In genomic region chr10:88301802-88302470, GRCm38 (mm10) we compare ENCODE assay signal across 16 mouse cellular contexts.
DNase-seq lines count a peak whose midpoint lies in the region; ATAC-seq and TF ChIP-seq lines count a peak whose summit lies in the region.
"Had no signal": no experiment of that assay in that cellular context is flagged by ENCODE, and none has a peak within 500 bp of the region (broad histone marks: within the 10 kb centered on the region; RNA-seq: fewer than 3 reads in every experiment).

No protein-coding gene starts in this region.

- no peaks in the 10 kb centered on the region for H3K27me3 ChIP-seq in lung, embryonic 14.5 days (ENCODE audit: insufficient read depth, low read length)
- H3K27me3 ChIP-seq in embryonic facial prominence, embryonic 12.5 days = no peaks in the 10 kb centered on the region
- no peaks in the 10 kb centered on the region for H3K27me3 ChIP-seq in limb, embryonic 10.5 days (ENCODE audit: low read depth, poor library complexity, severe bottlenecking)
- no peaks in the 10 kb centered on the region for H3K27me3 ChIP-seq in stomach, postnatal 0 days (ENCODE audit: control insufficient read depth, insufficient read depth, low read length)
- H3K27me3 ChIP-seq: hindbrain, embryonic 13.5 days; limb, embryonic 12.5 days had no signal

- peaks cover 10% of the 10 kb centered on the region; the same call in 1 of the 2 replicates for H3K4me1 ChIP-seq in lung, embryonic 14.5 days (ENCODE audit: insufficient read depth)
- H3K4me1 ChIP-seq in embryonic facial prominence, embryonic 12.5 days = peaks cover 7% of the 10 kb centered on the region; the same call in 1 of the 2 replicates
- peaks cover 19% of the 10 kb centered on the region for H3K4me1 ChIP-seq in limb, embryonic 10.5 days
- 0 out of 2 replicates have a peak, but pooled peaks cover 4% of the 10 kb centered on the region for H3K4me1 ChIP-seq in stomach, postnatal 0 days (replicated peaks; ENCODE audit: control insufficient read depth, insufficient read depth)
- H3K4me1 ChIP-seq: hindbrain, embryonic 13.5 days; limb, embryonic 12.5 days had no signal

- WGBS in lung, embryonic 14.5 days = 54% methylated on average over 6 of the region's 6 CpGs
- WGBS in embryonic facial prominence, embryonic 12.5 days = 59% methylated on average over 6 of the region's 6 CpGs
- WGBS in limb, embryonic 10.5 days = 90% methylated on average over 6 of the region's 6 CpGs
- 42% methylated on average over 6 of the region's 6 CpGs for WGBS in stomach, postnatal 0 days

- H3K4me3 ChIP-seq in lung, embryonic 14.5 days (ENCODE audit: low read depth, low read length) = no peak overlapping the region
- no peak overlapping the region for H3K4me3 ChIP-seq in embryonic facial prominence, embryonic 12.5 days
- H3K4me3 ChIP-seq in limb, embryonic 10.5 days = no peak overlapping the region
- no peak overlapping the region for H3K4me3 ChIP-seq in stomach, postnatal 0 days (ENCODE audit: low read depth, low read length)
- H3K4me3 ChIP-seq: hindbrain, embryonic 13.5 days; limb, embryonic 12.5 days had no signal

- peak; percentile 58 for DNase-seq in lung, embryonic 14.5 days
- DNase-seq in lung, postnatal 10 days = no peak
- no peak for DNase-seq in limb, embryonic 10.5 days (ENCODE audit: low spot score)
- DNase-seq in stomach, postnatal 0 days (ENCODE audit: low spot score) = no peak
- DNase-seq in heart, postnatal 4 days = no peak
- DNase-seq: adrenal gland, postnatal 10 days; cerebellum, adult 2 months; gastrocnemius, postnatal 36 days; heart, postnatal 10 days; kidney, adult 18-20 months; kidney, postnatal 10 days; thymus, postnatal 36 days had no signal

- H3K9me3 ChIP-seq in lung, embryonic 14.5 days (ENCODE audit: low read depth, low read length) = peaks cover 4% of the 10 kb centered on the region; the same call in 1 of the 2 replicates
- H3K9me3 ChIP-seq in embryonic facial prominence, embryonic 12.5 days = 0 out of 2 replicates have a peak, but pooled peaks cover 2% of the 10 kb centered on the region
- H3K9me3 ChIP-seq in limb, embryonic 10.5 days (replicated peaks) = no peaks in the 10 kb centered on the region
- no peaks in the 10 kb centered on the region for H3K9me3 ChIP-seq in stomach, postnatal 0 days (ENCODE audit: control insufficient read depth, low read length)
- H3K9me3 ChIP-seq: hindbrain, embryonic 13.5 days had no signal

- peak overlapping the region; percentile 69 for H3K27ac ChIP-seq in lung, embryonic 14.5 days (ENCODE audit: low read depth)
- H3K27ac ChIP-seq in embryonic facial prominence, embryonic 12.5 days = peak overlapping the region; percentile 65
- H3K27ac ChIP-seq in limb, embryonic 10.5 days = peak overlapping the region; percentile 61; the same call in 1 of the 2 replicates
- H3K27ac ChIP-seq in stomach, postnatal 0 days (replicated peaks) = peak overlapping the region; percentile 74
- H3K27ac ChIP-seq: hindbrain, embryonic 13.5 days; limb, embryonic 12.5 days had no signal

- no peak for TF ChIP-seq CTCF in lung, embryonic 14.5 days (IDR thresholded peaks at IDR 0.05; ENCODE audit: low read depth)
- no peak for TF ChIP-seq CTCF in stomach, postnatal 0 days (IDR thresholded peaks at IDR 0.05; ENCODE audit: low read depth)

- no peaks in the 10 kb centered on the region for H3K36me3 ChIP-seq in lung, embryonic 14.5 days (ENCODE audit: insufficient read depth)
- H3K36me3 ChIP-seq in embryonic facial prominence, embryonic 12.5 days = no peaks in the 10 kb centered on the region
- no peaks in the 10 kb centered on the region for H3K36me3 ChIP-seq in limb, embryonic 10.5 days
- no peaks in the 10 kb centered on the region for H3K36me3 ChIP-seq in stomach, postnatal 0 days (ENCODE audit: control insufficient read depth, insufficient read depth, low read length)
- H3K36me3 ChIP-seq: hindbrain, embryonic 13.5 days; limb, embryonic 12.5 days had no signal

- H3K4me2 ChIP-seq in lung, embryonic 14.5 days = no peak overlapping the region
- no peak overlapping the region for H3K4me2 ChIP-seq in embryonic facial prominence, embryonic 12.5 days (replicated peaks)
- H3K4me2 ChIP-seq in stomach, postnatal 0 days (replicated peaks; ENCODE audit: low read depth) = no peak overlapping the region
- H3K4me2 ChIP-seq: hindbrain, embryonic 13.5 days; limb, embryonic 12.5 days had no signal

- TF ChIP-seq EP300 in stomach, postnatal 0 days (optimal IDR thresholded peaks at IDR 0.05) = no peak

- no peak overlapping the region for H3K9ac ChIP-seq in lung, embryonic 14.5 days
- no peak overlapping the region for H3K9ac ChIP-seq in embryonic facial prominence, embryonic 12.5 days
- H3K9ac ChIP-seq in stomach, postnatal 0 days (ENCODE audit: low read length) = no peak overlapping the region
- H3K9ac ChIP-seq: hindbrain, embryonic 13.5 days; limb, embryonic 12.5 days had no signal

- ATAC-seq in lung, embryonic 14.5 days (ENCODE audit: insufficient read depth) = no peak
- no peak for ATAC-seq in embryonic facial prominence, embryonic 12.5 days (ENCODE audit: insufficient number of reproducible peaks, insufficient read depth, low FRiP score, low TSS enrichment)
- ATAC-seq in stomach, postnatal 0 days (ENCODE audit: low FRiP score, low TSS enrichment) = peak; percentile 46; the same call in 1 of the 2 replicates
- ATAC-seq in megakaryocyte-erythroid progenitor cell, adult 5-6 weeks (replicated peaks; ENCODE audit: low FRiP score, low TSS enrichment, poor library complexity, severe bottlenecking) = no peak
